Mouse (Mus musculus) G1E (cell line): ENCODE measurements around the gene Trp63.

Experiments used
- CTCF ChIP-seq: IDR thresholded peaks from 2 replicates; pipeline ENCODE4 v1.5.1; 2012; ENCODE audit warnings: low read depth, low read length, inconsistent platforms, mixed read lengths
- GATA1 ChIP-seq: IDR thresholded peaks from 2 replicates; pipeline ENCODE4 v1.6.1; 2012; ENCODE audit warnings: borderline replicate concordance, low read length, inconsistent platforms, mixed read lengths
- POLR2AphosphoS5 ChIP-seq: IDR thresholded peaks from 2 replicates; pipeline ENCODE4 v1.6.1; 2012; ENCODE audit warnings: low read depth, low read length, inconsistent platforms; ENCODE audit not compliant: insufficient replicate concordance
- TAL1 ChIP-seq: conservative IDR thresholded peaks from 2 replicates; pipeline ENCODE4 v1.6.1; 2012; ENCODE audit warnings: low read depth, low read length, inconsistent platforms, mixed read lengths

- TF ChIP-seq GATA1 (no peak), POLR2AphosphoS5 (no peak), CTCF (no peak), TAL1 (no peak)
Observed at GRCm38 (mm10) chr16:25899071-25899470, 215.5 kb downstream of the Trp63 start.
